ENCODE assay signal across 8 mouse cellular contexts in the genomic region with DNA sequence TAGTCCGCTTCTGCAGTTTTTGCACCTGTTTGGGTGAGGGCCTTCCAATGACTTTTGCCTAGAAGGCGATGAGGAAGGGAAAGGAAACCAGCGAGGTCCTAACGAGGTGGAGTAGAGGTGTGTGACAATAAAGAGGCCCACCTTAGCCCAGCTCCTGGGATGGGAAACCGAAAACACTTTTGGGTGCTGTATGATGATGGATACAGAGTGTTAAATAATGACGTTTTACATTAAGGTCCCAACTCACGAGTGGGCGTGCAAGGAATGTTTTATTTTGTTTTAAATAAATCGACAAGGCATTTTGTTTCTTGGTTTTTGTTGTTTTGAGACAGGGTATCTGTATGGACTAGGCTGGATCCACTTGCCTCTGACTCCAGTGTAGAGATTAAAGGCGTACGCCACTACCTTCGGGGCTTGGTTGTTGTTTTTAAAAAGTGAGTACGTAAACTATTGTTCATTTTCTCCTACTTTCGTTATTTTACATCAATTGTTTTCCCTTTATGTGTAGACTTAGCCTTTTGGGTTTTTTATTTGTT. TPM values are rescaled to one million over a fixed set of nuclear protein-coding genes. Genes with fewer than 3 reads are reported as not detected.
DNase-seq lines count a peak whose midpoint lies in the region; ATAC-seq and TF ChIP-seq lines count a peak whose summit lies in the region.

No protein-coding gene starts in this region.

- no peak for DNase-seq in kidney, postnatal 0 days (ENCODE audit: low spot score)
- no peak for DNase-seq in kidney, postnatal 14 days
- DNase-seq in embryonic facial prominence, embryonic 11.5 days (ENCODE audit: low spot score) = no peak
- DNase-seq in embryo, embryonic 10.5 days (ENCODE audit: low spot score) = no peak
- DNase-seq in cerebellum, postnatal 25 days = no peak
- no peak for DNase-seq in ovary, postnatal 14 days (ENCODE audit: low spot score)

- 0 out of 2 replicates have a peak, but pooled peaks cover 5% of the 10 kb centered on the region for H3K4me1 ChIP-seq in kidney, postnatal 0 days (replicated peaks; ENCODE audit: insufficient read depth, low read length)
- H3K4me1 ChIP-seq in embryonic facial prominence, embryonic 11.5 days (ENCODE audit: control insufficient read depth, insufficient read depth, low read length) = no peaks in the 10 kb centered on the region
- no peaks in the 10 kb centered on the region; the same call in 1 of the 2 replicates for H3K4me1 ChIP-seq in intestine, embryonic 15.5 days (replicated peaks)

- 51% methylated on average over 14 of the region's 14 CpGs for WGBS in kidney, postnatal 0 days
- 51% methylated on average over 14 of the region's 14 CpGs for WGBS in embryonic facial prominence, embryonic 11.5 days
- 47% methylated on average over 14 of the region's 14 CpGs for WGBS in intestine, embryonic 15.5 days

- peak overlapping the region; percentile 66; the same call in 1 of the 2 replicates for H3K27ac ChIP-seq in kidney, postnatal 0 days
- H3K27ac ChIP-seq in embryonic facial prominence, embryonic 11.5 days (replicated peaks; ENCODE audit: low read depth, low read length) = no peak overlapping the region
- no peak overlapping the region for H3K27ac ChIP-seq in intestine, embryonic 15.5 days

- peak overlapping the region; percentile 45; the same call in 1 of the 2 replicates for H3K9ac ChIP-seq in kidney, postnatal 0 days (ENCODE audit: low read depth, low read length)
- H3K9ac ChIP-seq in embryonic facial prominence, embryonic 11.5 days (replicated peaks; ENCODE audit: low read length) = no peak overlapping the region
- no peak overlapping the region for H3K9ac ChIP-seq in intestine, embryonic 15.5 days

- no peaks in the 10 kb centered on the region for H3K9me3 ChIP-seq in kidney, postnatal 0 days (replicated peaks; ENCODE audit: low read length)
- no peaks in the 10 kb centered on the region for H3K9me3 ChIP-seq in embryonic facial prominence, embryonic 11.5 days (replicated peaks; ENCODE audit: control insufficient read depth, low read length)
- H3K9me3 ChIP-seq in intestine, embryonic 15.5 days = no peaks in the 10 kb centered on the region

- TF ChIP-seq POLR2A in myocyte (IDR thresholded peaks at IDR 0.05; ENCODE audit: insufficient read length, low read depth) = no peak

- no peaks in the 10 kb centered on the region for H3K36me3 ChIP-seq in kidney, postnatal 0 days (ENCODE audit: insufficient read depth, low read length)
- no peaks in the 10 kb centered on the region for H3K36me3 ChIP-seq in embryonic facial prominence, embryonic 11.5 days (replicated peaks; ENCODE audit: control insufficient read depth, insufficient read depth, low read depth, low read length)
- no peaks in the 10 kb centered on the region for H3K36me3 ChIP-seq in intestine, embryonic 15.5 days
- H3K36me3 ChIP-seq in myocyte (ENCODE audit: control insufficient read depth, insufficient read depth) = no peaks in the 10 kb centered on the region

- peaks cover 8% of the 10 kb centered on the region for H3K79me2 ChIP-seq in myocyte (ENCODE audit: control insufficient read depth, insufficient read depth)

- peak overlapping the region; percentile 51 for H3K4me3 ChIP-seq in kidney, postnatal 0 days (replicated peaks; ENCODE audit: low read depth, low read length)
- peak overlapping the region; percentile 61; the same call in 1 of the 2 replicates for H3K4me3 ChIP-seq in embryonic facial prominence, embryonic 11.5 days (ENCODE audit: low read depth, low read length)
- H3K4me3 ChIP-seq in intestine, embryonic 15.5 days (replicated peaks) = peak overlapping the region; percentile 65
- peak overlapping the region; percentile 68 for H3K4me3 ChIP-seq in myocyte

- H3ac ChIP-seq in myocyte (ENCODE audit: control insufficient read depth, insufficient read length) = peak overlapping the region; percentile 3

- H3K27me3 ChIP-seq in kidney, postnatal 0 days (ENCODE audit: insufficient read depth, low read length) = no peaks in the 10 kb centered on the region
- no peaks in the 10 kb centered on the region for H3K27me3 ChIP-seq in embryonic facial prominence, embryonic 11.5 days (ENCODE audit: control insufficient read depth, insufficient read depth, low read length)
- H3K27me3 ChIP-seq in intestine, embryonic 15.5 days (replicated peaks) = no peaks in the 10 kb centered on the region
- no peaks in the 10 kb centered on the region for H3K27me3 ChIP-seq in myocyte (ENCODE audit: control insufficient read depth, insufficient read depth, insufficient read length)

- H3K4me2 ChIP-seq in kidney, postnatal 0 days (ENCODE audit: low read length) = peak overlapping the region; percentile 91
- peak overlapping the region; percentile 8; the same call in 1 of the 2 replicates for H3K4me2 ChIP-seq in embryonic facial prominence, embryonic 11.5 days (ENCODE audit: low read depth, low read length)
- peak overlapping the region; percentile 70 for H3K4me2 ChIP-seq in intestine, embryonic 15.5 days (replicated peaks)
- peak overlapping the region; percentile 80 for H3K4me2 ChIP-seq in myocyte (ENCODE audit: low read depth)

- no peak for TF ChIP-seq CTCF in kidney, postnatal 0 days (IDR thresholded peaks at IDR 0.05; ENCODE audit: low read depth)

- ATAC-seq in kidney, postnatal 0 days (replicated peaks; ENCODE audit: low FRiP score, low read depth) = no peak; the same call in 1 of the 2 replicates
- ATAC-seq in embryonic facial prominence, embryonic 11.5 days (replicated peaks; ENCODE audit: insufficient number of reproducible peaks, low FRiP score, low TSS enrichment, low read depth) = 0 out of 2 replicates have a peak, but pooled peaks have one; percentile 30
- ATAC-seq in intestine, embryonic 15.5 days = 0 out of 2 replicates have a peak, but pooled peaks have one; percentile 11

TF ChIP-seq in myocyte, 11 proteins besides CTCF, POLR2A, EP300 and RAD21:
- TF ChIP-seq MYOD1 (IDR thresholded peaks at IDR 0.05; ENCODE audit: control insufficient read depth in 1 of 3, insufficient read length in 2 of 3, low read depth in 2 of 3) (peak in 1 of 3 experiments; percentile 26), CEBPB (IDR thresholded peaks at IDR 0.05; ENCODE audit: insufficient read depth, poor library complexity, severe bottlenecking) (no peak), E2F4 (IDR thresholded peaks at IDR 0.05; ENCODE audit: insufficient read depth) (no peak), MAX (IDR thresholded peaks at IDR 0.05; ENCODE audit: low read depth) (no peak), SRF (IDR thresholded peaks at IDR 0.05; ENCODE audit: control insufficient read depth, insufficient read length, low read depth) (no peak), TCF12 (IDR thresholded peaks at IDR 0.05; ENCODE audit: insufficient read depth, poor library complexity, severe bottlenecking) (no peak)

RNA-seq across cellular contexts. Expression of a gene that starts 0.3 kb away (rescaled TPM):
- polyA plus RNA-seq in kidney, postnatal 0 days (2015; fragmentation: Nextera tagmentation; extraction: Ambion mirVana) = 64.6 and 66.7 TPM in 2 replicates
- polyA plus RNA-seq in embryonic facial prominence, embryonic 11.5 days (2014; fragmentation: Nextera tagmentation; extraction: Ambion mirVana) = 90.5 and 93.3 TPM in 2 replicates
- 86.1 and 87.1 TPM in 2 replicates for polyA plus RNA-seq in intestine, embryonic 15.5 days (2015; fragmentation: Nextera tagmentation; extraction: Ambion mirVana)
- polyA plus RNA-seq in myocyte (2012; fragmentation: generic; extraction: Trizol) = 72.8 TPM

RNA-seq across cellular contexts. Expression of a gene that starts 23.8 kb away (rescaled TPM):
- polyA plus RNA-seq in kidney, postnatal 0 days (2015; fragmentation: Nextera tagmentation; extraction: Ambion mirVana) = 130 and 139 TPM in 2 replicates
- 104 and 112 TPM in 2 replicates for polyA plus RNA-seq in embryonic facial prominence, embryonic 11.5 days (2014; fragmentation: Nextera tagmentation; extraction: Ambion mirVana)
- 135 and 137 TPM in 2 replicates for polyA plus RNA-seq in intestine, embryonic 15.5 days (2015; fragmentation: Nextera tagmentation; extraction: Ambion mirVana)
- polyA plus RNA-seq in myocyte (2012; fragmentation: generic; extraction: Trizol) = 103 TPM

RNA-seq across cellular contexts. Expression of a gene that starts 23.9 kb away (rescaled TPM):
- polyA plus RNA-seq in kidney, postnatal 0 days (2015; fragmentation: Nextera tagmentation; extraction: Ambion mirVana) = 7.4 and 10.2 TPM in 2 replicates
- polyA plus RNA-seq in embryonic facial prominence, embryonic 11.5 days (2014; fragmentation: Nextera tagmentation; extraction: Ambion mirVana) = 11.6 and 15.3 TPM in 2 replicates
- 13.2 and 13.9 TPM in 2 replicates for polyA plus RNA-seq in intestine, embryonic 15.5 days (2015; fragmentation: Nextera tagmentation; extraction: Ambion mirVana)
- polyA plus RNA-seq in myocyte (2012; fragmentation: generic; extraction: Trizol) = 5.0 TPM

RNA-seq across cellular contexts. Expression of a gene that starts 34.7 kb away (rescaled TPM):
- polyA plus RNA-seq in kidney, postnatal 0 days (2015; fragmentation: Nextera tagmentation; extraction: Ambion mirVana) = 36.8 and 40.9 TPM in 2 replicates
- polyA plus RNA-seq in embryonic facial prominence, embryonic 11.5 days (2014; fragmentation: Nextera tagmentation; extraction: Ambion mirVana) = 28.7 and 34.0 TPM in 2 replicates
- polyA plus RNA-seq in intestine, embryonic 15.5 days (2015; fragmentation: Nextera tagmentation; extraction: Ambion mirVana) = 42.0 and 42.4 TPM in 2 replicates
- polyA plus RNA-seq in myocyte (2012; fragmentation: generic; extraction: Trizol) = 18.6 TPM

RNA-seq across cellular contexts. Expression of a gene that starts 57.1 kb away (rescaled TPM):
- 11.7 and 13.1 TPM in 2 replicates for polyA plus RNA-seq in kidney, postnatal 0 days (2015; fragmentation: Nextera tagmentation; extraction: Ambion mirVana)
- polyA plus RNA-seq in embryonic facial prominence, embryonic 11.5 days (2014; fragmentation: Nextera tagmentation; extraction: Ambion mirVana) = 24.2 and 25.4 TPM in 2 replicates
- polyA plus RNA-seq in intestine, embryonic 15.5 days (2015; fragmentation: Nextera tagmentation; extraction: Ambion mirVana) = 146 and 161 TPM in 2 replicates
- 24.0 TPM for polyA plus RNA-seq in myocyte (2012; fragmentation: generic; extraction: Trizol)

Comparison
In these comparisons a context has a peak if more than half of its experiments do, and no peak if none do; other contexts are left out.
1. H3K4me2 ChIP-seq: peak in every context shown above with its lines; median percentile 91 in kidney, postnatal 0 days; 80 in myocyte; 70 in intestine, embryonic 15.5 days; 8 in embryonic facial prominence, embryonic 11.5 days.